Mouse (Mus musculus) heart, adult 8-10 months (tissue): ENCODE measurements around the gene Lrrc38. TPM values are rescaled to one million over a fixed set of nuclear protein-coding genes. Genes with fewer than 3 reads are reported as not detected.
A peak's percentile ranks its signal among the peaks of the same experiment; 100 is the strongest.

Experiments
- DNase-seq: peaks from one replicate; pipeline ENCODE4 v3.0.0; 2022; ENCODE audit warnings: low spot score
- total RNA-seq, 4 experiments: library from RNA; stranded (reverse); gene quantifications; 2 replicates each; pipeline ENCODE4 v1.2.4; 2022

The Lrrc38 gene
- total RNA-seq, 4 experiments from 2014 or later = 0.14 TPM; not detected in 3

DNA sequence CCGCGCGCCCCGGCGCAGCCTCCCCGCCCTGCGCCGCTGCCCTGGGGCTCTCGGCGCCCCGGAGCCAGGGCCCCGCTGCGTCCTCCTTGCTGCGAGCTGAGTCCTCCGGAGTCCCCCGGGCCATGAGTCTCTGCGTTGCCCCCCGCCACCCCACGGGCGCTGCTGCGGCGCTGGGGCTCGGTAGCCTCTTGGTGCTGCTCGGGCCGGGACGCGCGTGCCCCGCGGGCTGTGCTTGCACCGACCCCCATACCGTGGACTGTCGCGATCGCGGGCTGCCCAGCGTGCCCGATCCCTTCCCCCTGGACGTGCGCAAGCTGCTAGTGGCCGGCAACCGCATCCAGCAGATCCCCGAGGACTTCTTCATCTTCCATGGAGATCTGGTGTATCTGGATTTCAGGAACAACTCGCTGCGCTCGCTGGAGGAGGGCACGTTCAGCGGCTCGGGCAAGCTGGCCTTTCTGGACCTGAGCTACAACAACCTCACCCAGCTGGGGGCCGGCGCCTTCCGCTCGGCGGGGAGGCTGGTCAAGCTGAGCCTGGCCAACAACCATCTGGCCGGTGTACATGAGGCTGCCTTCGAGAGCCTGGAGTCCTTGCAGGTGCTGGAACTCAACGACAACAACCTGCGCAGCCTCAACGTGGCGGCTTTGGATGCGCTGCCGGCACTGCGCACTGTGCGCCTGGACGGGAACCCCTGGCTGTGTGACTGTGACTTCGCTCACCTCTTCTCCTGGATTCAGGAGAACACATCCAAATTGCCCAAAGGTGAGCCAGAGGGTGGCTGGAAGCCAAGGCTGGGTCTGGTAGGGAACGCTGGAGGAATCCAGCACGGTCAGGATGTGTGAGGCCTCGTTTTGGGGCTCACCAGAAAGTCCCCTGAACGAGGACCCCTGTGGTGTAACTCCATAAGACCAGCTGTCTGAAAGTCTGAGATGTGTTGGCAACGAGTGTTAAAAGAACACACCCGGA, 774 bp downstream of the Lrrc38 start:
- no peak for DNase-seq

- no peak for DNase-seq
Measured at GRCm38 (mm10) chr4:143352301-143352700, 2.7 kb downstream of the Lrrc38 start.

- no peak for DNase-seq
Measured at GRCm38 (mm10) chr4:143361520-143361919, 12.0 kb downstream of the Lrrc38 start.

GRCm38 (mm10) chr4:143366415-143367041, 17.0 kb downstream of the Lrrc38 start:
- no peak for DNase-seq

DNA sequence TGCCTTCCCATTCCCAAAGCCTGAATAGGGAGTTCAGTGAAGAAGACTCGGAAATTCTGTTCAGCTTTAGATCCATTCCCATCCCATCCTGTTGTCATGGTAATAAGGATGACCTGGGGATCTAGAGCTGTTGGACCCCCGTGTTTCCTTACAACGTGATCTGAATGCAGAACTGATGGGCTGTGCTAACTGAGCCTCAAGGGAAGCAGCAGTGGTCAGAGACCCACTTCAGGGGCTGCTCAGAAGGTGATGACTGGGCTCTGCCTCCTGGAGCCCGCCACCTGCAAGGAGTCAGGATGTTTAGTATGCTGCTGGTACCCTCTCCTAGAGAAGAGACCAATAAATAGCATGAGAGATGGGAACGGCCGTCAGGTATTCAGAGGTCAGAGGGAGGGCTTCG, 29.9 kb downstream of the Lrrc38 start:
- no peak for DNase-seq

- DNase-seq = no peak
Measured at GRCm38 (mm10) chr4:143379931-143380715, 30.6 kb downstream of the Lrrc38 start.

DNA sequence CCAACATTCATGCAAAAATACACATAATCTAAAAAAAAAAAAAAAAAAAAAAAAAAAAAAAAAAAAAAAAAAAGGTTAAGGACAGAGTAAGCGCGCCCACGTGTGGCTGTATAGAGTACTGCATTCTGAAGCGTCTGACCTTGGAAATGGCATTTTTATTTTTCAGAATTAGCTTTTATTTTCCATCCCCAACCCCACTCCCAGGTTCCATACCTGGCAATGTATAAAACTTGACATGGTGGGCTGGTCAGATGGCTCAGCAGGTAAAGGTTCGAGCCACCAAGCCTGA, 31.1 kb downstream of the Lrrc38 start:
- no peak for DNase-seq

DNA sequence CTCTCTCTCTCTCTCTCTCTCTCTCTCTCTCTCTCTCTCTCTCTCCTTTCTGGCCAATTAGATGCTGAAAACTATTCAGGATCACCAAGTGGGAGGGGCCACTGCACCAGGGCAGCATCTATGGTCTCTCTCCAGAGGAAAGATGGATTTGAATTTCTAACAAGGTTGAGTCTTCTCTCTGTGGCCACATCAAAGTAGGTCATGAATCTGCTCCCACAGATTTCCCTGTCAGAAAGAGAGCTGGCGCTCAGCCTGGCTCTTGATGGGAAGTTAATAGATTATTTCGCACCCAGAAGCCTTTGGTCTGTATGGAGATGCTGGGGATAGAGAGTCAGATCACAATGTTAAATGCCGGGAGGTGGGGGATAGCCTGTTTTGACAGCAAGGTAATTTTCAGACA, 32.6 kb downstream of the Lrrc38 start:
- no peak for DNase-seq

DNA sequence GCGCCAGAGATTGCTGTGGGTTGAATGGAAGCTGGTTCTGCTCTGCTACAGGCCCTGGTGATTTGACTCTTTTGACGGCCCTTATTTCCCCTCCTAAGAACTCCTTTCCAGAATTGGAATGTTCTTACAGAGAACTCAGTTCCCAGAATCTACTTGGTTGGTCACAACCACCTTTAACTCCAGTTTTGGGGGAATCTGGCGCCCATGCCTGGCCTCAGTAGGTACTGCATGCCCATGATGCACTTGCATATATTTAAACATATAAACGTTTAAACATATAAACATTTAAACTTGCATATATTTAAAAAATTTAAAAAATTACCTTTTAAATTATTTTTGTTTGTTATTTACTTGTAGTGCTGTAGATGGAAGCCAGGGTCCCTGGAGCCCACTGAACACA, 34.1 kb downstream of the Lrrc38 start:
- DNase-seq = no peak

DNA sequence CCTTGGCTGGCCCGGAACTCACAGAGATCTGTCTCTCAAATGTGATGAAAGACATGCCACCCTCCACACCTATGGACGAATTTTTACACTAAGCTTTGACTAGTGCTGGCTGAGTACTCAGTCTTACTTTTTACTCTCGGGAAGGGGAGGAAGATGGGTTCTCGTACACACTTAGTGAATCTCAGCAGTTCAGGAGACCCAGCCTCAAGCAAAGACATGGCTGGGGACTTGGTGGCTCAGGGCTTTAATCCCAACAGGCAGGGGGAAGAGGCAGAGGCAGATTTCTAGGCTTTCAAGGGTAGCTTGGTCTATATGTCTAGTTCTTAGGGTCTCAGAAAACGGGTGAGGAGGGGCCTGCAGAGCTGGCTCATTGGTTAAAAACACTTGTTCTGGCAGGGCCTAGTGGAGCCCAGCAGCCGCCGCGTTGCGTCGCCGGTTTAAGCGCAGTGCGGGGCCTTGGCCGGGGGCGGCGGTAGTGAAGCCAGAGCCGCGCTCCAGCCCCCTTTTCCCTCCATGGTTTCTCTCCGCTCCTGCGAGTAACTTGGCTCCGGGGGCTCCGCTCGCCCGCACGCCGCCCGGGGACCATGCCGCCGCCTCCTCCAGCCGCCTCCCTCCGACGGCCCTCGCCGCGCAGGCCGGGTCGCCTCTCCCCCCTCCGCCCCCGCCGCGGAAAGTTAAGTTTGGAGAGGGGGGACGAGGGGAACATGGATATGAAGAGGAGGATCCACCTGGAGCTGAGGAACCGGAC, 39.6 kb downstream of the Lrrc38 start:
- DNase-seq = peak; percentile 5

GRCm38 (mm10) chr4:143394181-143394580, 44.6 kb downstream of the Lrrc38 start, which contains the start of gene Pramel1:
Pramel1 (plus strand) TSS chr4:143394428.
- no peak for DNase-seq

DNA sequence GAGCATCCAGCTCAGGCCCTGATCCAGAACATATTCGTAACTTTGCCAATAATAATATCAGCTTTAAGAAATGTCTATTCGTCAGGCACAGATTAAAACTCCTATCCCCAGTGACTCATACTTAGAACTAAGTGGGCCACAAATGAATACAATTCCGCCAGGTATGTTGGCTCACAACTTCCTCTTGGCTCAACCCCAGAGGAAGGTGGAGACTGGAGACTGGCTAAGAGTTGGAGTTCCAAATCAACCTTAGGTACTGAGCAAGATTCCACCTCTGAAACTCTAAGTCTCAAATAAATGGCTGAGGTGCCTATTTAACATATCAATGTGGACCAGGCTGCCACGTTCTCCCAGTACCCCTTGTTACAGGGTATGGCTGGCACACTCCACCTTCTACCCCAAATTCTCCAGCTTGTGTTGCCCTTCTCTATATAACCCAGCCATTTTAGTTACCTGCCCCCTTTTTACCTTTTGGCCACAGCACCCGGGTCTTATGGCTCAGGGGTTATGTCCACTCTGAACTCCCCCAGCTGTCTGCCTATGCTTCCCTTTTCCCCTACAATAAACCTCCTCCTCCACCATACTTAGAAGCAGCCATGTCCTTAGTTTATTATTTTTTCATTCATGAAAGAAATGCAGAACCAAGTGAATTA, 62.1 kb downstream of the Lrrc38 start:
- no peak for DNase-seq

DNA sequence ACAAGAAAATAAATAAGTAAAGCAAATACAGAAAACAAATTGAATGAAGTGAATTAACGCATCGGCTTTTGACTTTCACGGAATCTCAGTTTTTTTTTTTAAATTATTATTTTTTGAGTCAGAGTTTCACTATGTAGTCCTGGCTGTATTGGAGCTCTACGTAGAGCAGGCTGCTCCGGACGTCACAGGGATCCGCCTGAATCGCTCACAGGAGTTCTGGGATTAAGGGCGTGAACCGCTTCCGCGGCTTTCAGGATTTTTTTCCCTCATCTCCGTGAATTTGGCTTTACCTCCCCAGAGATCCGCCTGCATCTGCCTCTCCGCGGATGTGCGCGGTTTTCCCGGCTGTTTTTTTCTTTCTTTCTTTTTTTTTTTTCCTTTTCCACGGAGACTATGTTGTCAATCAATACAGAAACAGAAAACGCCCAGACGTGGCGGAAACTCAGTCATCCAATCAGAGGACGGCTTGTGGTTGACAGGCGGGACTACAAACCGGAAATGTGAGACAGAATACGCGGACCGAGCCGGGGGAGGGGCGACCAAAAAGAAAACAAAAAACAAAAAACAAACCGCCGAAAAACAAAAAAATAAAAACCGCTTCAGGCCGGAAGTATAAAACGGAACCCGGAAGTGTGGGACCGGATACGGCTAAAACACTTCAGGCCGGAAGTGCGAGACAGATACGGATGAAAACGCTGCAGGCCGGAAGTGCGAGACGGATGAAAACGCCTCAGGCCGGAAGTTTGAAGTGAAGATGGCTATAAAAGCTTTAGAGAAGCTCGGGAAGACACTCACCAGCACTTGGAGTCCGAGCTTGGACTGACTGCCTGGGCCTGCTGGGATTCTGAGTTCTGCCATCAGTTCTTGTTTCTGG, 62.9 kb downstream of the Lrrc38 start, which contains the start of gene Pramef8:
TSS of gene Pramef8 (plus strand) at position 208 of the 874 bp plus-strand sequence.
- DNase-seq = peak; percentile 92

GRCm38 (mm10) chr4:143413621-143414020, 64.1 kb downstream of the Lrrc38 start:
- DNase-seq = no peak

- DNase-seq = no peak
Measured at GRCm38 (mm10) chr4:143414121-143414520, 64.6 kb downstream of the Lrrc38 start.

Other genes with a start within 250 kb of the Lrrc38 start
- 10 to 100 TPM; 20.0 to 23.7 (median 21.3) TPM for gene Prdm2, start 136.8 kb upstream of the Lrrc38 start, total RNA-seq
- gene Pdpn, start 50.2 kb upstream of the Lrrc38 start, total RNA-seq = 1 to 10 TPM; 5.0 to 7.2 (median 5.6) TPM
- gene Pramel1, start 44.7 kb downstream of the Lrrc38 start, total RNA-seq = not detected
- gene Pramef8, start 62.7 kb downstream of the Lrrc38 start, total RNA-seq = 10 to 100 TPM in 2 of 4 experiments, 1 to 10 TPM in 2; 8.4 to 11.9 (median 10.0) TPM
- not detected for gene Oog4, start 100.6 kb downstream of the Lrrc38 start, total RNA-seq
- gene Gm13043, start 161.6 kb downstream of the Lrrc38 start, total RNA-seq = not detected
- not detected for gene Gm13040, start 186.2 kb downstream of the Lrrc38 start, total RNA-seq
- not detected for gene BC080695, start 201.9 kb downstream of the Lrrc38 start, total RNA-seq
- not detected for gene Gm13057, start 202.0 kb downstream of the Lrrc38 start, total RNA-seq